Mouse (Mus musculus): ENCODE data around the gene Sec11a. TPM values are rescaled to one million over a fixed set of nuclear protein-coding genes. Genes with fewer than 3 reads are reported as not detected.

Gene Sec11a
- total RNA-seq (2012; rRNA removed), result 171 and 218 TPM in 2 replicates

GRCm38 (mm10) chr7:80947445-80948350, at the start of gene Sec11a:
Sec11a (minus strand) TSS chr7:80947780.
- H3K36me3 ChIP-seq (ENCODE audit: control insufficient read depth, insufficient read depth, low read length, poor library complexity, severe bottlenecking), result peaks cover 2% of the 10 kb centered on the region; the same call in 1 of the 2 replicates
- DNase-seq (ENCODE audit: low read depth, low spot score), result peak; percentile 82
- no peaks in the 10 kb centered on the region for H3K9me3 ChIP-seq (ENCODE audit: control insufficient read depth, insufficient read depth, low read depth, low read length)
- H3K4me1 ChIP-seq (ENCODE audit: control insufficient read depth in 2 of 2, insufficient read depth in 2 of 2, low read length in 2 of 2, poor library complexity in 1 of 2), result 0 out of 4 replicates have a peak, but pooled peaks cover 0 to 2% of the 10 kb centered on the region in 2 experiments
- peak within 1 kb of the TSS; percentile 87 to 93 for H3K4me3 ChIP-seq (ENCODE audit: insufficient read depth in 1 of 2, low read depth in 1 of 2, low read length in 2 of 2, poor library complexity in 1 of 2, severe bottlenecking in 1 of 2)
- in situ Hi-C loops (cut with MboI; ENCODE audit: low sequenced_read_pairs in 2 of 2, unreplicated experiment in 2 of 2), result no loop called here
- peak within 1 kb of the TSS; percentile 91 for H3K27ac ChIP-seq (ENCODE audit: insufficient read depth, low read depth, low read length, poor library complexity, severe bottlenecking)
- H3K9ac ChIP-seq (ENCODE audit: insufficient read depth, low read depth, low read length, poor library complexity, severe bottlenecking), result peak within 1 kb of the TSS; percentile 88
- no peak for TF ChIP-seq ZNF384 (IDR thresholded peaks at IDR 0.05; ENCODE audit: low read depth, low read length)
- no peak for TF ChIP-seq CHD2 (IDR thresholded peaks at IDR 0.05; ENCODE audit: low read depth, low read length)
- no peak for TF ChIP-seq MAFK (IDR thresholded peaks at IDR 0.05; ENCODE audit: insufficient read depth, low read depth, low read length)
- TF ChIP-seq ZC3H11A (IDR thresholded peaks at IDR 0.05; ENCODE audit: borderline replicate concordance, low read depth, low read length), result no peak
- TF ChIP-seq HCFC1 (IDR thresholded peaks at IDR 0.05; ENCODE audit: borderline replicate concordance, insufficient read depth, low read length), result no peak

- H3K4me3 ChIP-seq (ENCODE audit: insufficient read depth in 1 of 2, low read depth in 1 of 2, low read length in 2 of 2, poor library complexity in 1 of 2, severe bottlenecking in 1 of 2), result no peak overlapping the region
- H3K36me3 ChIP-seq (ENCODE audit: control insufficient read depth, insufficient read depth, low read length, poor library complexity, severe bottlenecking), result no peaks in the 10 kb centered on the region
- H3K4me1 ChIP-seq (ENCODE audit: control insufficient read depth in 2 of 2, insufficient read depth in 2 of 2, low read length in 2 of 2, poor library complexity in 1 of 2), result peaks cover 0 to 3% of the 10 kb centered on the region in 2 experiments; a peak in 2 of 4 replicates
- no peak overlapping the region for H3K9ac ChIP-seq (ENCODE audit: insufficient read depth, low read depth, low read length, poor library complexity, severe bottlenecking)
- H3K9me3 ChIP-seq (ENCODE audit: control insufficient read depth, insufficient read depth, low read depth, low read length), result no peaks in the 10 kb centered on the region
- no peak overlapping the region for H3K27ac ChIP-seq (ENCODE audit: insufficient read depth, low read depth, low read length, poor library complexity, severe bottlenecking)
- DNase-seq (ENCODE audit: low read depth, low spot score), result no peak
- in situ Hi-C loops (cut with MboI; ENCODE audit: low sequenced_read_pairs in 2 of 2, unreplicated experiment in 2 of 2), result no loop called here
- TF ChIP-seq MAFK (IDR thresholded peaks at IDR 0.05; ENCODE audit: insufficient read depth, low read depth, low read length), result no peak
- no peak for TF ChIP-seq CHD2 (IDR thresholded peaks at IDR 0.05; ENCODE audit: low read depth, low read length)
- no peak for TF ChIP-seq ZNF384 (IDR thresholded peaks at IDR 0.05; ENCODE audit: low read depth, low read length)
- TF ChIP-seq ZC3H11A (IDR thresholded peaks at IDR 0.05; ENCODE audit: borderline replicate concordance, low read depth, low read length), result no peak
- TF ChIP-seq HCFC1 (IDR thresholded peaks at IDR 0.05; ENCODE audit: borderline replicate concordance, insufficient read depth, low read length), result no peak
These were observed 47.9 kb upstream of the Sec11a start for GRCm38 (mm10) chr7:80995266-80996146.

GRCm38 (mm10) chr7:80994663-80995005, 47.1 kb upstream of the Sec11a start:
- Histone ChIP-seq H3K9me3 (ENCODE audit: control insufficient read depth, insufficient read depth, low read depth, low read length) (no peaks in the 10 kb centered on the region), H3K36me3 (ENCODE audit: control insufficient read depth, insufficient read depth, low read length, poor library complexity, severe bottlenecking) (no peaks in the 10 kb centered on the region), H3K4me1 (ENCODE audit: control insufficient read depth in 2 of 2, insufficient read depth in 2 of 2, low read length in 2 of 2, poor library complexity in 1 of 2) (peaks cover 0 to 3% of the 10 kb centered on the region in 2 experiments; a peak in 2 of 4 replicates), H3K9ac (ENCODE audit: insufficient read depth, low read depth, low read length, poor library complexity, severe bottlenecking) (peak overlapping the region; percentile 54), H3K4me3 (ENCODE audit: insufficient read depth in 1 of 2, low read depth in 1 of 2, low read length in 2 of 2, poor library complexity in 1 of 2, severe bottlenecking in 1 of 2) (peak overlapping the region; percentile 99 to 100), H3K27ac (ENCODE audit: insufficient read depth, low read depth, low read length, poor library complexity, severe bottlenecking) (no peak overlapping the region)
- in situ Hi-C loops (cut with MboI; ENCODE audit: low sequenced_read_pairs in 2 of 2, unreplicated experiment in 2 of 2), result no loop called here
- DNase-seq (ENCODE audit: low read depth, low spot score), result no peak
- TF ChIP-seq CHD2 (IDR thresholded peaks at IDR 0.05; ENCODE audit: low read depth, low read length), result no peak
- no peak for TF ChIP-seq MAFK (IDR thresholded peaks at IDR 0.05; ENCODE audit: insufficient read depth, low read depth, low read length)
- TF ChIP-seq HCFC1 (IDR thresholded peaks at IDR 0.05; ENCODE audit: borderline replicate concordance, insufficient read depth, low read length), result no peak

- TF ChIP-seq HCFC1 (IDR thresholded peaks at IDR 0.05; ENCODE audit: borderline replicate concordance, insufficient read depth, low read length) (no peak), ZNF384 (IDR thresholded peaks at IDR 0.05; ENCODE audit: low read depth, low read length) (no peak), ZC3H11A (IDR thresholded peaks at IDR 0.05; ENCODE audit: borderline replicate concordance, low read depth, low read length) (no peak), MAFK (IDR thresholded peaks at IDR 0.05; ENCODE audit: insufficient read depth, low read depth, low read length) (no peak), CHD2 (IDR thresholded peaks at IDR 0.05; ENCODE audit: low read depth, low read length) (no peak)
These were observed 46.5 kb upstream of the Sec11a start for GRCm38 (mm10) chr7:80993834-80994662.

More at GRCm38 (mm10) chr7:80993834-80994662, 46.5 kb upstream of the Sec11a start:
- Histone ChIP-seq H3K36me3 (ENCODE audit: control insufficient read depth, insufficient read depth, low read length, poor library complexity, severe bottlenecking) (no peaks in the 10 kb centered on the region), H3K9ac (ENCODE audit: insufficient read depth, low read depth, low read length, poor library complexity, severe bottlenecking) (peak overlapping the region; percentile 94), H3K9me3 (ENCODE audit: control insufficient read depth, insufficient read depth, low read depth, low read length) (no peaks in the 10 kb centered on the region), H3K4me3 (ENCODE audit: insufficient read depth in 1 of 2, low read depth in 1 of 2, low read length in 2 of 2, poor library complexity in 1 of 2, severe bottlenecking in 1 of 2) (peak overlapping the region; percentile 99 to 100), H3K4me1 (ENCODE audit: control insufficient read depth in 2 of 2, insufficient read depth in 2 of 2, low read length in 2 of 2, poor library complexity in 1 of 2) (peaks cover 0 to 3% of the 10 kb centered on the region in 2 experiments; a peak in 2 of 4 replicates), H3K27ac (ENCODE audit: insufficient read depth, low read depth, low read length, poor library complexity, severe bottlenecking) (peak overlapping the region; percentile 51; the same call in 1 of the 2 replicates)
- in situ Hi-C loops (cut with MboI; ENCODE audit: low sequenced_read_pairs in 2 of 2, unreplicated experiment in 2 of 2), result no loop called here
- peak; percentile 17 for DNase-seq (ENCODE audit: low read depth, low spot score)
